Mouse (Mus musculus): ENCODE data around the gene St7. TPM values are rescaled to one million over a fixed set of nuclear protein-coding genes. Genes with fewer than 3 reads are reported as not detected.

St7 gene
- polyA plus RNA-seq, 1 experiment from 2014 or later = 44.0 TPM

DNA sequence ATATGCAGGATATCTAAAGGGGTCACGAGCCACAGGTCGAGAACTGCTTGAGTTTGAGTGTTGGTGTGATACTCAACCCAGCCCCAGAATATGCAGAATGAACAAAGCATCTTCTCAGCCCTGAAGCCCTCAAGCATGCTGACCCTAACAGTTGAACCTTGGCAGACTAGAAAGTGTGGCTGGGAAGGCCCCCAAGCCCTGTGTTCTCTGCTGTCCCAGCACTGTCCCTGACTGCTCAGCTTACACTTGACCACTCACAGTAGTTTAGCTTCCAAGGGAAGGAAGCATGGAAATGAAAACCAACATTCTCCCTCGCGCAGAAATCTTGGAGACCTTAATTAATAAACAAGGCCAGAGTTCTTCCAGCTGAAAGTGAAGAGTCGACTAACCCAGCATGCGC is 219.6 kb downstream of the St7 start:
- H3K9ac ChIP-seq = no peak overlapping the region
- peaks cover 13% of the 10 kb centered on the region; the same call in 1 of the 2 replicates for H3K36me3 ChIP-seq (ENCODE audit: insufficient read depth)
- DNase-seq = no peak
- H3K27ac ChIP-seq (ENCODE audit: low read depth) = no peak overlapping the region
- no peaks in the 10 kb centered on the region for H3K27me3 ChIP-seq (ENCODE audit: insufficient read depth, low read length)
- H3K9me3 ChIP-seq (ENCODE audit: low read depth, low read length) = no peaks in the 10 kb centered on the region
- ATAC-seq (ENCODE audit: insufficient read depth) = peak; percentile 44
- 64% methylated on average over 6 of the region's 6 CpGs for WGBS
- H3K4me1 ChIP-seq (ENCODE audit: insufficient read depth) = no peaks in the 10 kb centered on the region
- H3K4me3 ChIP-seq (ENCODE audit: low read depth, low read length) = no peak overlapping the region
- TF ChIP-seq CTCF (IDR thresholded peaks at IDR 0.05; ENCODE audit: low read depth) = no peak
- H3K4me2 ChIP-seq = no peak overlapping the region

DNA sequence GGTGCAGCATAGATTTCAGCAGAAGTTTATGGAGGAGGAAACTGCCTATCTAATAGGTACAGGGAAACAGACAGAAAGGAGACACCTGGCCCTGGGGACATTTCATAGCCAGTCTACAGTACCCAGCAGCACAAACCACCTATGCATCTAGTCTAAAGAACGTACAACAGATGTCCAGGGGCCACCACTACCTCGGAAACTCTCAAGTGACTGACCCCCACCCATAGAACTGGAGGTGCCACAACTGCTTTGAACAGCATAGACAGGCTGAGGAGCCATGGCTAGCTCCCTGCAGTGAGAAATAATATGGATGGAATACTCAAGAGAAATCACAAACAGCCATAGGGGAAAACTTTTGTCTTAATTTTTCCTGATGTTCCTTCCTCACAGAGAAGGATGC is 220.1 kb downstream of the St7 start:
- Histone ChIP-seq H3K27ac (ENCODE audit: low read depth) (no peak overlapping the region), H3K4me1 (ENCODE audit: insufficient read depth) (no peaks in the 10 kb centered on the region), H3K9me3 (ENCODE audit: low read depth, low read length) (no peaks in the 10 kb centered on the region), H3K27me3 (ENCODE audit: insufficient read depth, low read length) (no peaks in the 10 kb centered on the region), H3K36me3 (ENCODE audit: insufficient read depth) (peaks cover 13% of the 10 kb centered on the region; the same call in 1 of the 2 replicates), H3K4me2 (no peak overlapping the region), H3K4me3 (ENCODE audit: low read depth, low read length) (no peak overlapping the region), H3K9ac (no peak overlapping the region)
- 84% methylated on average over 2 of the region's 2 CpGs for WGBS
- DNase-seq (no peak), ATAC-seq (ENCODE audit: insufficient read depth) (no peak)
- no peak for TF ChIP-seq CTCF (IDR thresholded peaks at IDR 0.05; ENCODE audit: low read depth)

DNA sequence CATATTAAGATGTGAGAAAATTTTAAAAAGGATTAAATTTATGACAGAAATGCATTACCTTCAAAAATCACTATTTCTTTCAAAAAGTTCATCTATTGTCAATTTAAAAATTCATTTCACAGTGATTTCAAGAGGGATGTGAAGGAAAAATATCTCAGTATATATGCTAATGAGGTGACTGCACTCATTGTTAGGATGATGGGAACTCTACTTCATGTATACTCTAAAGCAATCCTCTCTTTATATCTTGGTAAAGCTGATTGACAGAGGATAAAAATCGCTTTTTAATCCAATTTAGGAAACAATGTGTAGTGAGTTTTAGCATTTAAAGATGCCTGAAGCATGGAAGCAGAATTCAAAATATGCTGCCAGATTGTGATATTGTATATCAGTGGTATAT is 220.6 kb downstream of the St7 start:
- H3K27me3 ChIP-seq (ENCODE audit: insufficient read depth, low read length) = no peaks in the 10 kb centered on the region
- TF ChIP-seq CTCF (IDR thresholded peaks at IDR 0.05; ENCODE audit: low read depth) = no peak
- no peak for DNase-seq
- WGBS = 82% methylated on average over 1 of the region's 1 CpGs
- H3K4me1 ChIP-seq (ENCODE audit: insufficient read depth) = no peaks in the 10 kb centered on the region
- H3K9me3 ChIP-seq (ENCODE audit: low read depth, low read length) = no peaks in the 10 kb centered on the region
- no peak overlapping the region for H3K4me3 ChIP-seq (ENCODE audit: low read depth, low read length)
- no peak overlapping the region for H3K27ac ChIP-seq (ENCODE audit: low read depth)
- no peak overlapping the region for H3K9ac ChIP-seq
- ATAC-seq (ENCODE audit: insufficient read depth) = no peak
- H3K4me2 ChIP-seq = no peak overlapping the region
- peaks cover 13% of the 10 kb centered on the region; the same call in 1 of the 2 replicates for H3K36me3 ChIP-seq (ENCODE audit: insufficient read depth)

DNA sequence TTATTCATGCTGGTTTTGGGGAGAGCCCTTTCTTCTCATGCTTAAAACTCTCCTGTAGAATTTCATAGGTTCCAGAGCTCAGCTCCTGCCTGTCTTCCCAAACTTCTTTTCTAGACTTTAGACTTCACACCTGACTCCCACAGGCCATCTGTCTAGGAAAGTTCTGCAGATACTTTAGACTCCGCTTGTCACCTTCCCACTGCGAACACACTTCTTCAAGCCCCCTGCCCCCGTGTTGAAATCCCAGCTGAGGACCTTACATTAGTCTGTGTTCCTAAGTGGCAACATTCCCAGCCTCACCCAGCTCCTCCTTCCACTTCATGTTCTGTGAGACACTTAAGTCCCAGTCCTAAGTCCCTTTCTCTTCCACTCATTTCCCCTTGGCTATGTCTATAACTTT is 221.6 kb downstream of the St7 start:
- WGBS = 71% methylated on average over 3 of the region's 3 CpGs
- Histone ChIP-seq H3K9me3 (ENCODE audit: low read depth, low read length) (no peaks in the 10 kb centered on the region), H3K4me1 (ENCODE audit: insufficient read depth) (no peaks in the 10 kb centered on the region), H3K4me2 (no peak overlapping the region), H3K36me3 (ENCODE audit: insufficient read depth) (peaks cover 17% of the 10 kb centered on the region; the same call in 1 of the 2 replicates), H3K27ac (ENCODE audit: low read depth) (no peak overlapping the region), H3K27me3 (ENCODE audit: insufficient read depth, low read length) (no peaks in the 10 kb centered on the region), H3K9ac (no peak overlapping the region), H3K4me3 (ENCODE audit: low read depth, low read length) (no peak overlapping the region)
- DNase-seq (no peak), ATAC-seq (ENCODE audit: insufficient read depth) (no peak)
- no peak for TF ChIP-seq CTCF (IDR thresholded peaks at IDR 0.05; ENCODE audit: low read depth)

DNA sequence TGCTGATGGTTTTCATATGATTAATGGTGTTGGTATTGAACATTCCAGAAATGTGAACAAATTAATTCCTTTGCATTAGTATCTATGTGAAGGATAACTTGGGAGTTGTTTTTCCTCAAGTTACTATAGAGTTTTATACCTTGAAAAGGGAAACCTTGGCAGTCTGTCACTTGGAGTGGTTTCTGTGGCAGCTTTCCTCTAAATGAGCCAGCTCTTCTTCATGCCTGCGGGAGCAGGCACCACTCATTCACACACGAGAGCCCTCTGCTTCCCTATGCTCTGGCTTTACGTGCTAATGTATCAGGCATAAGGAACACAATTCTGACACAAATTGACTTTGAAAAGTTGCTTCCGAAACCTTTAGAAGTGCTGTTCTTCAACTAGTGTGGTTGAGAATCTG is 224.5 kb downstream of the St7 start:
- WGBS = 82% methylated on average over 4 of the region's 4 CpGs
- H3K4me1 ChIP-seq (ENCODE audit: insufficient read depth) = no peaks in the 10 kb centered on the region
- ATAC-seq (ENCODE audit: insufficient read depth) = no peak
- H3K9me3 ChIP-seq (ENCODE audit: low read depth, low read length) = no peaks in the 10 kb centered on the region
- DNase-seq = no peak
- no peak overlapping the region for H3K4me2 ChIP-seq
- H3K4me3 ChIP-seq (ENCODE audit: low read depth, low read length) = no peak overlapping the region
- H3K27me3 ChIP-seq (ENCODE audit: insufficient read depth, low read length) = no peaks in the 10 kb centered on the region
- TF ChIP-seq CTCF (IDR thresholded peaks at IDR 0.05; ENCODE audit: low read depth) = no peak
- H3K27ac ChIP-seq (ENCODE audit: low read depth) = no peak overlapping the region
- H3K36me3 ChIP-seq (ENCODE audit: insufficient read depth) = peaks cover 10% of the 10 kb centered on the region; the same call in 1 of the 2 replicates
- no peak overlapping the region for H3K9ac ChIP-seq

DNA sequence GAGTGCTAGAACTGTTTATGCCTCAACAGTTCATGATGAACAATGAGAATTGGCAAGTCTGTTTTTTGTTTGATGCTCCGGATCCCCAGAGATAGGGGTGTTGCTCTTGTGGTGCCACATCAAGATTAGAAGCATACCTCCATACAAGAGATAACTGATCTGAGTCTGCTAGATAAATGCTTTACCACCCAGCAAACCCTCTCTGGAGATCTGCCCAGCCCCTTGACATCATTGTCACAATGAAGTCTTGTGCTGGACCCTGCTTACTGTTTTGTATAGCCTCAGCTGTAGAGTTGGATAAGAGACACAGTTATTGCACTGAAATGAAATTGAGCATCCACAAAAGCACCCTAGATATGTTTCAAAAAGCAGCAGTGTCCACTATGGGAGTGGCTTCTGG is 229.4 kb downstream of the St7 start:
- 67% methylated on average over 1 of the region's 1 CpGs for WGBS
- 0 out of 2 replicates have a peak, but pooled peaks cover 4% of the 10 kb centered on the region for H3K4me1 ChIP-seq (ENCODE audit: insufficient read depth)
- no peaks in the 10 kb centered on the region for H3K27me3 ChIP-seq (ENCODE audit: insufficient read depth, low read length)

DNA sequence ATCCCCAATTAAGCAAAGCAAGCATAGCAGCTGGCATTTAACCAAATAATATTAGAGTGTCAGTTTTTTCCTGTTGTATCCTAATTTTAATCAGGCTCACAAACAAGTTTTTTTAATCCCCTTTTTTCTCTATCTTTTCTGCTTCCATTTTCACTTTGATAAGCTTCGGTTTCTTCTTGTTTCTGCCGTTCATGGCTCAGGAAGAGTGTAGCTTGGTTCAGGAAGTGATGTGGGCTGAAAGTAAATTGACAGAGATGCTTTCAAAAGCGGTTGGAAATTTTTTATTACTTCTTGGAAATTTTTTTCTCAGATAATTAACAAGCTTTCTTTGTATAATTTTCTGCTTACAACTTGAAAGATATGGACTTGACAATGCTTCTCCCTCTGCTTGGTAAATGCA is 230.2 kb downstream of the St7 start:
- WGBS = 54% methylated on average over 3 of the region's 3 CpGs
- ATAC-seq (ENCODE audit: insufficient read depth) = no peak
- Histone ChIP-seq H3K9ac (no peak overlapping the region), H3K4me2 (no peak overlapping the region), H3K4me1 (ENCODE audit: insufficient read depth) (0 out of 2 replicates have a peak, but pooled peaks cover 4% of the 10 kb centered on the region), H3K4me3 (ENCODE audit: low read depth, low read length) (no peak overlapping the region), H3K9me3 (ENCODE audit: low read depth, low read length) (no peaks in the 10 kb centered on the region), H3K36me3 (ENCODE audit: insufficient read depth) (0 out of 2 replicates have a peak, but pooled peaks cover 8% of the 10 kb centered on the region), H3K27ac (ENCODE audit: low read depth) (peak overlapping the region; percentile 68; the same call in 1 of the 2 replicates), H3K27me3 (ENCODE audit: insufficient read depth, low read length) (no peaks in the 10 kb centered on the region)
- DNase-seq = no peak
- no peak for TF ChIP-seq CTCF (IDR thresholded peaks at IDR 0.05; ENCODE audit: low read depth)

More for the DNA sequence above, 229.4 kb downstream of the St7 start:
- no peak for ATAC-seq (ENCODE audit: insufficient read depth)
- TF ChIP-seq CTCF (IDR thresholded peaks at IDR 0.05; ENCODE audit: low read depth) = no peak
- Histone ChIP-seq H3K27ac (ENCODE audit: low read depth) (no peak overlapping the region; the same call in 1 of the 2 replicates), H3K36me3 (ENCODE audit: insufficient read depth) (0 out of 2 replicates have a peak, but pooled peaks cover 8% of the 10 kb centered on the region), H3K9me3 (ENCODE audit: low read depth, low read length) (no peaks in the 10 kb centered on the region), H3K9ac (no peak overlapping the region), H3K4me3 (ENCODE audit: low read depth, low read length) (no peak overlapping the region), H3K4me2 (no peak overlapping the region)
- no peak for DNase-seq

All from lung, embryonic 14.5 days (tissue).